Mouse (Mus musculus): ENCODE measurements around the gene P2ry2. TPM values are rescaled to one million over a fixed set of nuclear protein-coding genes. Genes with fewer than 3 reads are reported as not detected.
A peak's percentile ranks its signal among the peaks of the same experiment; 100 is the strongest.

The P2ry2 gene
- 0.86 and 0.89 TPM in 2 replicates for polyA plus RNA-seq (2016; fragmentation: Nextera tagmentation; extraction: Ambion mirVana)

DNA sequence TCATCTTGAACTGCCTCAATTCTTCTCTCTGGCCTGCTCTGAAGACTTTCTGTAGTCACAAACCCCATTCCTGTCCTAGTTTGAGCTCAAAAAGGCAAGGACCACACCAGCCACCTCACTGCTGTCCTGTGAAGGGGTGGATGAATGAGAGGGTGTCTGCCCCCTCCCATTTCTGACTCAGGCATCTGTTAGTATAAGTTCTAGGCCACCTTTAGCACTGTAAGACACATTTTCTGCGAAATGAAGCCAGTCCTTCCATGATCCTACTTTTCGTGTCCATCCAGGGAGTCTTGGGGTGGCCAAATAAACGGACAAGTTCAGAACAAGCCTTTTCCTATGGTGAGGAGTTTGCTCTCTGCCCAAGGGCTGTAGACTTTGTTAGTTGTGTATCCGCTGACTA, at the start of gene P2ry2:
Gene P2ry2, minus strand, starts transcription at position 326 of the 400 bp plus-strand sequence.
- H3K4me1 ChIP-seq (replicated peaks): peaks cover 42% of the 10 kb centered on the region
- no peaks in the 10 kb centered on the region for H3K36me3 ChIP-seq
- no peaks in the 10 kb centered on the region for H3K9me3 ChIP-seq
- WGBS: 63% methylated on average over 4 of the region's 4 CpGs
- H3K27ac ChIP-seq: peak within 1 kb of the TSS; percentile 62
- no peak for DNase-seq (ENCODE audit: low spot score)
- peak within 1 kb of the TSS; percentile 65 for H3K4me3 ChIP-seq
- H3K27me3 ChIP-seq (ENCODE audit: insufficient read depth, poor library complexity, severe bottlenecking): peaks cover 88% of the 10 kb centered on the region

DNA sequence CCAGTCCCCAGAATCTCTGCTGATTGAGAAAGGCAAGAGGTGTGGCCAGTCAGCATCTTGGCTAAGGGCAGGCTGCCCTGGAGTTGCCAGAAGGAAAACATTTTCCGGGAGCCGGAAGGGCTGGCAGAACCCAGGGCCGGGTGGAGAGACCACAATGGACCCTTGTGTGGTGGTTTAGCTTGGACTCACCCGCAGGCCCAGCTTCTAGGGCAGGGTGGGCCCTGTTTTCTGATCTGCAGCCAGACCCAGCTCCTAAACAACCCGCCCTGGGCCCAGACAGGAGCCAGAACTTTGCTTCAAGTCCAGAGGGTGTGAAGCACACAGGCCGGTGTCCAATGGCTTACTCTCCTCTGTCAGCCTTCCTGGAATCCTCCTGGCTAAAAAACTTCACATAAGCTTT, 49.6 kb upstream of the P2ry2 start:
- H3K4me1 ChIP-seq (replicated peaks): peaks cover 20% of the 10 kb centered on the region
- H3K36me3 ChIP-seq: no peaks in the 10 kb centered on the region
- H3K4me3 ChIP-seq: no peak overlapping the region
- no peaks in the 10 kb centered on the region for H3K9me3 ChIP-seq
- 0 out of 2 replicates have a peak, but pooled peaks cover 7% of the 10 kb centered on the region for H3K27me3 ChIP-seq (ENCODE audit: insufficient read depth, poor library complexity, severe bottlenecking)
- H3K27ac ChIP-seq: no peak overlapping the region
- no peak for DNase-seq (ENCODE audit: low spot score)
- 84% methylated on average over 6 of the region's 6 CpGs for WGBS

DNA sequence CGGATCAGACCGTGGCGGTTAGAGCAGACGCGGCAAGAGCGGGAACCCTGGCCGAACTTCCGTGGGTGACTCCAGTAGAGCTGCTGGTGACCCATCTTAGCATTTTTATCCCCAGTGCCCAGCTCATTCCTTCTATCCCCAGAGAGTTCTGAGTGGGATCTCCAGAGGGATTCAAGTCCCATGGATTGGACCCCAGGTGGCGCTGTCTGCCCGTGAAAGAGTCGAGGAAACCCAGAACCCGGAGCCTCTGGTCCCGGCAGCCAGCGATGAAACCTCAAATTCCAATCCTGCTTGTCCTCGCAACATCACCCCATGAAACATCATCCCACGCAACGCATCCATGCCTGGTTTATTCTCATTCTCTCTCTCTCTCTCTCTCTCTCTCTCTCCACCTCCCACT, 48.7 kb upstream of the P2ry2 start:
- H3K27me3 ChIP-seq (ENCODE audit: insufficient read depth, poor library complexity, severe bottlenecking): 0 out of 2 replicates have a peak, but pooled peaks cover 7% of the 10 kb centered on the region
- no peak overlapping the region for H3K4me3 ChIP-seq
- 8% methylated on average over 17 of the region's 17 CpGs for WGBS
- H3K9me3 ChIP-seq: no peaks in the 10 kb centered on the region
- no peak overlapping the region for H3K27ac ChIP-seq
- peak; percentile 79 for DNase-seq (ENCODE audit: low spot score)
- H3K4me1 ChIP-seq (replicated peaks): peaks cover 20% of the 10 kb centered on the region
- no peaks in the 10 kb centered on the region for H3K36me3 ChIP-seq

DNA sequence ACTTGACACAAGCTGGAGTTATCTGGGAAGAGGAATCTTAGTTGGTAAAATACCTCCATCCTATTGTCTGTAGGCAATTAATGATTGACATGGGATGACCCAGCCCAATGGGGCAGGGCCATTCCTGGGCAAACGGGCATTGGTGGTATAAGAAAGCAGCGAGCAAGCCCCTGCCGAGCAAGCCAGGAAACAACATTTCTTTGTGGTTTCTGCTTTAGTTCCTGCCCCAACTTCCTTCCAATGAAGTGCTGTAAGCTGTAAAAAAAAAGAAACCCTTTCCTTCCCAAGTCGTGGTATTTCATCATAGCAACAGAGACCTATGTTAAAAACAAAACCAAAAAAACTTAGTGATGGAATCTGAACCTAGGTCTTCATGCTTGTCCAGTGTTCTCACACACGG, 47.8 kb upstream of the P2ry2 start:
- H3K9me3 ChIP-seq: no peaks in the 10 kb centered on the region
- no peak overlapping the region for H3K4me3 ChIP-seq
- H3K27me3 ChIP-seq (ENCODE audit: insufficient read depth, poor library complexity, severe bottlenecking): 0 out of 2 replicates have a peak, but pooled peaks cover 7% of the 10 kb centered on the region
- no peak overlapping the region for H3K27ac ChIP-seq
- no peaks in the 10 kb centered on the region for H3K36me3 ChIP-seq
- peaks cover 20% of the 10 kb centered on the region for H3K4me1 ChIP-seq (replicated peaks)
- no peak for DNase-seq (ENCODE audit: low spot score)
- 63% methylated on average over 5 of the region's 5 CpGs for WGBS

DNA sequence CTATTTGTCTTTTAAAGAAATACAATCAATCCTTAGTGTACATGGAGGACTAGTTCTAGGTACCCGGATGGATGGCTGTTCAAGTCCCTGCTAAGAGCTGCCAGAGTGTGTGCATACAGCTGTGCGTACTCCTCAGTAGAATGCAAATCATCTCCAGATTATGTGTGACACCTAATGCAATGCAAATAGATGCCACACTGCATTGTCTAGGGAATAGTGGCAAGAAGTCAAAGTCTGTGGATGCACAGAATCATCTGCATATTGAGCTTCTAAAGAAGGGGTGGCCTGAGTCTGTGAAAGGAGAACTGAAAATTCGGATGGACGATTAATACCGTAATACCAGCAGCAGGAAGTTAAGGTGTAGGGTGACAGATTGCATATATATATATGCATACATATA, 46.5 kb upstream of the P2ry2 start:
- no peak overlapping the region for H3K27ac ChIP-seq
- no peaks in the 10 kb centered on the region for H3K9me3 ChIP-seq
- H3K4me1 ChIP-seq (replicated peaks): peaks cover 20% of the 10 kb centered on the region
- 0 out of 2 replicates have a peak, but pooled peaks cover 7% of the 10 kb centered on the region for H3K27me3 ChIP-seq (ENCODE audit: insufficient read depth, poor library complexity, severe bottlenecking)
- H3K4me3 ChIP-seq: no peak overlapping the region
- WGBS: 82% methylated on average over 5 of the region's 5 CpGs
- no peaks in the 10 kb centered on the region for H3K36me3 ChIP-seq
- DNase-seq (ENCODE audit: low spot score): no peak

DNA sequence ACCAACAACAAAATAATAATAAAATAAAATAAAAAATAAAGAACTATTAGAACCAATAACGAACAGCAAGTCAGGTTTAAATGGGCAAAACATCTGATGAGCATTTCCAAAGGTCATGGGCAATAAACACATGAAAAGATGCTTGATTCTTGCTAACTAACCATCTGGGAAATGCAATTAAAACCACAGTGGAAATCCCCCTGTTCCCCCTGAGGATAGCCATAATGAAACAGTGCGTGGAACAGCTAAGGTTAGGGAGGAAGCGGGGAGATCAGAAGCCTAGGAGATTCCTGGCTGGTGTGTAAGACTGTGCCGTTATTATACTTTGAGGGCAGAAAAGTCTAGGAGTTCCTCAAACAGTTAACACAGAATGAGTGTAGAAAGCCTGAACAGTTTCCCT, 44.6 kb upstream of the P2ry2 start:
- Histone ChIP-seq H3K36me3 (no peaks in the 10 kb centered on the region), H3K9me3 (no peaks in the 10 kb centered on the region), H3K4me3 (no peak overlapping the region), H3K27me3 (ENCODE audit: insufficient read depth, poor library complexity, severe bottlenecking) (0 out of 2 replicates have a peak, but pooled peaks cover 5% of the 10 kb centered on the region), H3K27ac (no peak overlapping the region), H3K4me1 (replicated peaks) (peaks cover 20% of the 10 kb centered on the region)
- DNase-seq (ENCODE audit: low spot score): no peak
- 66% methylated on average over 4 of the region's 4 CpGs for WGBS

DNA sequence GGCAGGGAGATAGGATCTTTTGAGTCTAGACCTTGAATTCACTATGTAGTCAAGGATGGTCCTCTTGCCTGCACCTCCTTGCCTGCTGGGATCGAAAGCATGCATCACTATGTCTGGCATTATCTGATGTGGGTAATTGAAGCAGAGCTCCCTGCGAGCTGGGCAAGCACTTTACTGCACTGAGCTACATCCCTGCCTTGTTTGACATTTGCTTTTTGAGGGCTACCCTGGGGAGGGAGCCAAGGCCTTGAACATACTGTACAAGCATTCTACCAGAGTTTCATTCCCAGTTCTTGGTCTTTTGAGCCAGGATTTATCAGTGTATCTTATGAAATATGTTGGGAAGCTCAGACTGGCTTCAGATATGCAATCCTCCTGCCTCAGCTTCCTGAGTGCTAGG, 40.5 kb upstream of the P2ry2 start:
- H3K36me3 ChIP-seq: no peaks in the 10 kb centered on the region
- WGBS: 77% methylated on average over 2 of the region's 2 CpGs

DNA sequence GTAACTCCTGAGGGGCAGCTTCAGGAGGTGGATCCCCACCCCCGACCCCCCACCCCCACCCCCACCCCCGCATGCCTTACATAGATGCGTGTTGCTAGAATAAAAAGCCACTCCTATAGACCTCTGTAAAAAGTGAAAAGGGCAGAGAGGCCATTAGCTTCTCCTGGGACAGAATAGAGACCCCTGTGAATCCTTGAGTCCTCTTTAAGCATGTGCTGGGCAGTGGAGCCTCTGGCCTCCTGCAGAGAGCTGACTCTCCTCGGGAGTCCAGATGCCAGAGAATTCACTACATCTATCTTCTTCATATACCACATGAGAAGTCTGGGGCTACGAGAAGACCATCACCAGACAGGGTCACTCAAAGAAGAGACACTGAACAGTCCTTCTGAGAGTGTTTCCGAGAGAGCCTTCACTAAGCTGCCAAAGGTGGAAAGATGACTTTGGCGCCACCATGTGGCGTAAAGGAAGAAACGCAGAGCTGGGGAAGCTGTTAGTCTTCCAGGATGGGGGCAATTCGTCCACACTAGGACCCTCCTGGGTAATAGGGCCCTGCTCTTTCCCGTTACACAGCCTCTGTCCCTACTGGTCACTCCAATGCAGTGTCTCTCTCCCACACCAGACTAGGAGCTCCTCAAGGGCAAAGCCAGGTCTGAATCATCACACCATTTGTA, 39.0 kb upstream of the P2ry2 start:
- peaks cover 19% of the 10 kb centered on the region for H3K4me1 ChIP-seq (replicated peaks)
- 21% methylated on average over 11 of the region's 11 CpGs for WGBS
- no peaks in the 10 kb centered on the region for H3K36me3 ChIP-seq
- no peaks in the 10 kb centered on the region for H3K9me3 ChIP-seq
- H3K27ac ChIP-seq: no peak overlapping the region
- no peak overlapping the region for H3K4me3 ChIP-seq
- H3K27me3 ChIP-seq (ENCODE audit: insufficient read depth, poor library complexity, severe bottlenecking): 0 out of 2 replicates have a peak, but pooled peaks cover 3% of the 10 kb centered on the region
- peak; percentile 61 for DNase-seq (ENCODE audit: low spot score)

More for the DNA sequence above, 40.5 kb upstream of the P2ry2 start:
- no peak for DNase-seq (ENCODE audit: low spot score)
- Histone ChIP-seq H3K9me3 (no peaks in the 10 kb centered on the region), H3K4me1 (replicated peaks) (peaks cover 19% of the 10 kb centered on the region), H3K27ac (no peak overlapping the region), H3K27me3 (ENCODE audit: insufficient read depth, poor library complexity, severe bottlenecking) (0 out of 2 replicates have a peak, but pooled peaks cover 3% of the 10 kb centered on the region), H3K4me3 (no peak overlapping the region)

DNA sequence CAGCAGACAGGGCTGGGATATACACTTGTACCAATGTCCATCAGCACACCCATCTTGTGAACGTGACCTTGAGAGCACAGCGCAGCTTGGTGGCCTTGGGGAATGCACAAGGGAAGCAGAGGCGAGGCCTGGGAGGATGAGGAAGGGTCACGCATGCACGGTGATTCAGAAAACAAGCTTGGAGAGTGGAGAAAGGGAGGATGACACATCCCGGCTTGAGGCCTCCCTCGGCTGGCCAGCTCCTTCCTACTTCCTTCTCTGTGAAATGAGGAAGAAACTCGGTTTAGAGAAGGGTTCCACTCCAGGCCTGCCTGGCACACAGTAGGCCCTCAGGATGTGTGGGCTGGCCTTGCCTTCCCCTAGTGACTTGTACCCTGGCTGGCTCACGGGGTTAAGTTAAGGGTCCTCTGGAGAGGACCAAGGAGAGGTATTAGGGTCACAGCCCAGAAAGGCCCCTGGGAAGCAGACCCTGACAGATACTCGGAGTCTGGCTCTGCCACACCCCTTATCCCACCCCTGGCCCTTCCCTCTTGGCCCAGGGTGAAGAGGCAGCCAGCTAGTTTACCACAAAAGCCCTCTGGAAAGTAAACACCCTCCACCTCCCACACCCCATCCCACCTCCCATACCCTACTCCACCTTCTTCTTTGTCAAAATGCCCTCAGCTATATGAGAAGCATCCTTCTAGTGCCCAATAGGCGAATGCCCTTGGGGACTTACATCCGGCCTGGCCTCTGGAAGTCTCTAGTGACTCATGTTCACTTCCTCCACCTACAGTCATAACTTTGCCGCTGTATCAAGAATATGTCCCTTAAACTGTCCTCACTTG, 38.3 kb upstream of the P2ry2 start:
- DNase-seq (ENCODE audit: low spot score): no peak
- no peak overlapping the region for H3K27ac ChIP-seq
- no peaks in the 10 kb centered on the region for H3K9me3 ChIP-seq
- 71% methylated on average over 13 of the region's 13 CpGs for WGBS
- 0 out of 2 replicates have a peak, but pooled peaks cover 3% of the 10 kb centered on the region for H3K27me3 ChIP-seq (ENCODE audit: insufficient read depth, poor library complexity, severe bottlenecking)
- no peak overlapping the region for H3K4me3 ChIP-seq
- peaks cover 19% of the 10 kb centered on the region for H3K4me1 ChIP-seq (replicated peaks)
- H3K36me3 ChIP-seq: no peaks in the 10 kb centered on the region

DNA sequence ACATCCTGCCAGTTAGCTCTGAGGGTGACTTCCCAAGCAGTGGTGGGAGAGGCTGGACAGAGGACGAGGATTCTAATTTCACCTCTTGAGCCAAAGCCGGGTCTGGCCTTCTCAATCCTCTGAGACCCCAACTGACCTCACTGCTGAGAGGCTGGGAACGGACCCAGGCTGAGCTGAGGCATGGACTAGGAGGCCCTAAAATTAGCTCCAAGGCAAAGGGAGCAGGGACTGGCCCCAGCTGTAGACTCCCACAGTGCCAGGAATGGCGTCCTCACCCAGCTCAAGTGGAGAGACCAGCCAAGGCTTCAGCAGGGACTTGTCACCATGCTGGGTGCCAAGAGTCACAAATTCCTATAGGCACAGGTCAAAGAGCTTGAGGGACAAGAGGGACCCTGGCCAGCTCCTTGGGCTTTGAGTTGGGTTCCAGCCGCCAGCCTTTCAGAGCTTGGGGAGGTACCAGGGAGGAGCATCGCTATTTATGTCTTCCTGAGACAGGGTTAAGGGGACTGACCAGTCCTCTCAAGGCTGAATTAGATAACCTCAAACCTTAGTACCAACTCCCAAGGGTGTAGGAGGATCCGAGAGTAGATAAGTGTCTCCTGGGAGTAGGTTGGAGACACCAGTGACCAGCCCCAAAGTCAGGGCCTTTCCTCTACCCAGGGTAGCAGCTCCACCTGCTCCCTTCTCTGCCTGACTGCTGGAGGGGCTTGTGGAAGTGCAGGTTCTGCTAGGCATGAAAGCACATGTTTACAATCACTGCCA, 36.8 kb upstream of the P2ry2 start:
- Histone ChIP-seq H3K27ac (no peak overlapping the region), H3K27me3 (ENCODE audit: insufficient read depth, poor library complexity, severe bottlenecking) (0 out of 2 replicates have a peak, but pooled peaks cover 3% of the 10 kb centered on the region), H3K36me3 (no peaks in the 10 kb centered on the region), H3K9me3 (no peaks in the 10 kb centered on the region), H3K4me1 (replicated peaks) (peaks cover 19% of the 10 kb centered on the region), H3K4me3 (no peak overlapping the region)
- WGBS: 75% methylated on average over 7 of the region's 7 CpGs
- no peak for DNase-seq (ENCODE audit: low spot score)

DNA sequence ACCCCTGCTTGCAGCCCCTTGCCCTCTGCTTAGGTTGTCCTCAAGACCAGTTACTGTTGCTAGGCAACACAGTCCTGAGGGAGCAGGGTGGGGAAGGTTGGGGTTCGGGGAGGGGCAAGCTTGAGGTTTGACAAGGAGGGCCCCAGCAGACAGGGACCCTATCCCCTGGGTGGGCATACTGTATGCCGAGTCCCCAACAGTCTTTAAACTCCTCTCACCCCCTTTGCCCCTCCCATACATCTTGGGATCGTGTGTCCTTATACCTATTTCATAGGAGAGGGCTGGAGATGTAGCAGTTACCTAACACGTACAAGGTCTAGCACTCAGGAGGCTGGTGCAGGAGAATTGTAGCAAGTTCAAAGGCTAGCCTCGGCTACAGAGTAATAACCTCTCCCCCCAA, 35.6 kb upstream of the P2ry2 start:
- H3K9me3 ChIP-seq: no peaks in the 10 kb centered on the region
- H3K27me3 ChIP-seq (ENCODE audit: insufficient read depth, poor library complexity, severe bottlenecking): 0 out of 2 replicates have a peak, but pooled peaks cover 3% of the 10 kb centered on the region
- no peak overlapping the region for H3K4me3 ChIP-seq
- peaks cover 19% of the 10 kb centered on the region for H3K4me1 ChIP-seq (replicated peaks)
- H3K27ac ChIP-seq: no peak overlapping the region
- 78% methylated on average over 5 of the region's 5 CpGs for WGBS
- H3K36me3 ChIP-seq: no peaks in the 10 kb centered on the region
- DNase-seq (ENCODE audit: low spot score): no peak

DNA sequence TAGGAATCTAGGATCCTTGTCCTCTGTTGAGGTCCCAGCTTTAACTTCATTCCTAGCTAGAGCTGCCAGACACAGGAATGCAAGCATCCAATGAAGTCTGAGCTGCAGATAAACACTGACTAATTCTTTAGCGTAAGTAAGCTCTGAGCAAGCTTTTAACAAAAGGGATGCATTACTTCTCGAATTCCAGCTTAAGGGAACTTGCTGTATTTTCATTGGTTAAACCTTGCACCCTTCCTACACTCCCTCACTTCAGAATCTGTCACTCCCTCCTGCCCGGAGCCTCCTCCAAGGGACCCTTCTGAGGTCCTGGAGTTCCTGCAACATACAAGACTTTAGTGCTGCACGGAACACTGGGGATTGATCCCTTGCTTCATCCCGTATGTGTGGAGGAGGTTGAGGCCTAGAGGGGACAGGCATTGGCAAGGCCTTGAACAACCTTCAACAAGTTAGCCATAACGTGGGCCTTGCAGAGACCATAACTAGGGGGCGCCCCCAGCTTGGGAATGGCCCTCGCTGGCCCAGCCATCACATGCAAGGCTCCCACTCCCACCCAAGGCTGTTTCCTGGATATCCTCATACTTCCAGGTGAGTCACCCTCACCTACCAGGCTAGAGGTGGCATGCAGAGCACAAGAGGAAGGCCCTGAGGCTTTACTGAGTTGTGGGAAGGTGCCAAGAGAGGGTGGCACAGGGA, 31.3 kb upstream of the P2ry2 start:
- no peak for DNase-seq (ENCODE audit: low spot score)
- Histone ChIP-seq H3K9me3 (no peaks in the 10 kb centered on the region), H3K36me3 (no peaks in the 10 kb centered on the region), H3K27ac (no peak overlapping the region), H3K27me3 (ENCODE audit: insufficient read depth, poor library complexity, severe bottlenecking) (0 out of 2 replicates have a peak, but pooled peaks cover 4% of the 10 kb centered on the region), H3K4me3 (no peak overlapping the region), H3K4me1 (replicated peaks) (peaks cover 19% of the 10 kb centered on the region)
- WGBS: 69% methylated on average over 8 of the region's 8 CpGs

All from hindbrain, embryonic 10.5 days (tissue).